Mouse (Mus musculus) lung, embryonic 15.5 days (tissue): ENCODE results near the gene Mctp1. TPM values are rescaled to one million over a fixed set of nuclear protein-coding genes. Genes with fewer than 3 reads are reported as not detected.
"Not testable (repeated sequence)": the region's sequence is repeated elsewhere in the genome, so short reads cannot be mapped to it uniquely, and the experiment has no call there.

Source experiments
- ATAC-seq: fragments of 200-750 bp; cut with Nextera tagmentation; 2 replicates; pipeline ENCODE4 v1.8.0; 2017; ENCODE audit warnings: moderate number of reproducible peaks, borderline replicate concordance; ENCODE audit not compliant: low FRiP score, low TSS enrichment; ENCODE audit errors: extremely low read depth
- H3K27ac ChIP-seq: fragments of 300-500 bp; sonication (generic); 2 replicates; pipeline ENCODE4 v1.5.1; 2015; ENCODE audit warnings: moderate library complexity, mild to moderate bottlenecking, inconsistent platforms
- H3K27me3 ChIP-seq: fragments of 300-500 bp; sonication (generic); 2 replicates; pipeline ENCODE4 v1.6.1; 2015; ENCODE audit warnings: inconsistent platforms
- H3K36me3 ChIP-seq: fragments of 300-500 bp; sonication (generic); 2 replicates; pipeline ENCODE4 v1.6.1; 2015; ENCODE audit warnings: inconsistent platforms
- H3K4me1 ChIP-seq: fragments of 300-500 bp; sonication (generic); 2 replicates; pipeline ENCODE4 v1.6.1; 2015; ENCODE audit warnings: inconsistent platforms
- H3K4me2 ChIP-seq: fragments of 300-500 bp; sonication (generic); 2 replicates; pipeline ENCODE4 v1.6.1; 2015; ENCODE audit warnings: inconsistent platforms, mild to moderate bottlenecking, moderate library complexity
- H3K4me3 ChIP-seq: fragments of 300-500 bp; sonication (generic); 2 replicates; pipeline ENCODE4 v1.5.1; 2015; ENCODE audit warnings: mild to moderate bottlenecking, inconsistent platforms
- H3K9ac ChIP-seq: fragments of 300-500 bp; sonication (generic); 2 replicates; pipeline ENCODE4 v1.6.1; 2015; ENCODE audit warnings: inconsistent platforms
- H3K9me3 ChIP-seq: fragments of 300-500 bp; sonication (generic); 2 replicates; pipeline ENCODE4 v1.6.1; 2016; ENCODE audit warnings: inconsistent platforms
- WGBS: fragments of 180-500 bp; shearing (Covaris S2); methylation state at CpG from one replicate; pipeline ENCODE4 v1.1.7; 2015; 5-methylcytosine and 5-hydroxymethylcytosine counted together
- polyA plus RNA-seq: library from polyadenylated mRNA; unstranded; fragments of >200 nt; fragmentation: Nextera tagmentation; extraction: Ambion mirVana; gene quantifications from 2 replicates; pipeline ENCODE4 v1.2.1, GENCODE M21; 2015

The Mctp1 gene
- polyA plus RNA-seq, 1 experiment from 2014 or later = 0.76 TPM

GRCm38 (mm10) chr13:76421075-76421474 lies 36.7 kb downstream of the Mctp1 start:
- no peak overlapping the region for H3K27ac ChIP-seq
- no peak overlapping the region for H3K4me2 ChIP-seq
- H3K4me3 ChIP-seq = no peak overlapping the region
- no peaks in the 10 kb centered on the region for H3K27me3 ChIP-seq
- WGBS = 83% methylated on average over 1 of the region's 1 CpGs
- ATAC-seq = no peak
- no peaks in the 10 kb centered on the region for H3K9me3 ChIP-seq
- no peaks in the 10 kb centered on the region for H3K36me3 ChIP-seq
- H3K4me1 ChIP-seq = no peaks in the 10 kb centered on the region
- H3K9ac ChIP-seq = no peak overlapping the region

GRCm38 (mm10) chr13:76422124-76422523 lies 37.8 kb downstream of the Mctp1 start:
- Histone ChIP-seq H3K27ac (no peak overlapping the region), H3K4me2 (no peak overlapping the region), H3K4me1 (no peaks in the 10 kb centered on the region), H3K27me3 (no peaks in the 10 kb centered on the region), H3K36me3 (no peaks in the 10 kb centered on the region), H3K9ac (no peak overlapping the region), H3K4me3 (no peak overlapping the region), H3K9me3 (no peaks in the 10 kb centered on the region)
- 79% methylated on average over 5 of the region's 5 CpGs for WGBS
- no peak for ATAC-seq

GRCm38 (mm10) chr13:76429456-76429855 lies 45.1 kb downstream of the Mctp1 start:
- Histone ChIP-seq H3K4me2 (no peak overlapping the region), H3K36me3 (no peaks in the 10 kb centered on the region), H3K27ac (no peak overlapping the region), H3K4me3 (no peak overlapping the region), H3K4me1 (no peaks in the 10 kb centered on the region), H3K9ac (no peak overlapping the region), H3K9me3 (no peaks in the 10 kb centered on the region), H3K27me3 (no peaks in the 10 kb centered on the region)
- 75% methylated on average over 6 of the region's 6 CpGs for WGBS
- ATAC-seq = no peak

DNA sequence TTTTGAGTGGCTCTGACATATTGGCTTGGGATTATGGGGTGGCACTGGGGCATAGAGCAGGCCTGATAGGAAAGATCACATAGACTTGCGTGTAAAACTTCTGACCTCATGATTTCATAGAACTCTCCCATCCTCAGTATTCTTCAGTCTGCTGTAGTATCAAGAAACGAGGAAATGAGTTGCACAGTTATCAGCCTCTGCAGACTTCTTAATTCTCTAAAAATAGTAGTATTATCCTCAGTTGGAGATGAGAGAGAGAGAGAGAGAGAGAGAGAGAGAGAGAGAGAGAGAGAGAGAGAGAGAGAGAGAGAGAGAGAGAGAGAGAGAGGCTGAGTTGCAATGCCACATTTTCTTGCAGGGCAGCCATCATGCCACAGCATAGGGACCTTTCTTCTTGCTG lies 45.6 kb downstream of the Mctp1 start:
- Histone ChIP-seq H3K4me1 (no peaks in the 10 kb centered on the region), H3K27ac (no peak overlapping the region), H3K4me3 (no peak overlapping the region), H3K9ac (no peak overlapping the region), H3K27me3 (no peaks in the 10 kb centered on the region), H3K4me2 (no peak overlapping the region), H3K36me3 (no peaks in the 10 kb centered on the region), H3K9me3 (no peaks in the 10 kb centered on the region)
- no peak for ATAC-seq
- 77% methylated on average over 2 of the region's 2 CpGs for WGBS

GRCm38 (mm10) chr13:76431946-76432345 lies 47.6 kb downstream of the Mctp1 start:
- Histone ChIP-seq H3K4me2 (no peak overlapping the region), H3K27ac (no peak overlapping the region), H3K36me3 (no peaks in the 10 kb centered on the region), H3K27me3 (no peaks in the 10 kb centered on the region), H3K9ac (no peak overlapping the region), H3K4me1 (no peaks in the 10 kb centered on the region), H3K4me3 (no peak overlapping the region), H3K9me3 (no peaks in the 10 kb centered on the region)
- no peak for ATAC-seq
- WGBS = 89% methylated on average over 2 of the region's 2 CpGs

DNA sequence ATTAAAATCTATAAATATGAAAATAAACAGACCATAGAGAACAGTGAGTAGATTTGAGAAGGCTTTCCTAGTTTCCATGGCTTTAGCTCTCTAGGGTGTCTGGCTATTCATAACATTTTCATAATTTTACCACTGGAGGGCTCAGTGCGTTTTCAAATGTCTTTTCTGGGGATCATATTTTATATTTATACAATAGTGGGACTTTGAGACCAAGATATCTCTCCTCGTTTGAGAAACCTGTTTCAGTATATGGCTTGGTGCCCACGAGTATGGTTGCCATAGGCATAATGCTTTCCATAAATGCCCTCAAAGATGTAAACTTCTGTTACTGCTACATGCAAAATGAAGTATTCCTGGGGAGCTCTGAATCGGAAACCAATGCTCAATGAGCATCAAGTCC lies 49.1 kb downstream of the Mctp1 start:
- Histone ChIP-seq H3K27ac (no peak overlapping the region), H3K27me3 (no peaks in the 10 kb centered on the region), H3K4me3 (no peak overlapping the region), H3K9ac (no peak overlapping the region), H3K36me3 (no peaks in the 10 kb centered on the region), H3K4me1 (no peaks in the 10 kb centered on the region), H3K4me2 (no peak overlapping the region), H3K9me3 (no peaks in the 10 kb centered on the region)
- ATAC-seq = no peak
- 76% methylated on average over 4 of the region's 4 CpGs for WGBS

- H3K27ac ChIP-seq = no peak overlapping the region
- no peak for ATAC-seq
- H3K36me3 ChIP-seq = no peaks in the 10 kb centered on the region
- no peak overlapping the region for H3K4me2 ChIP-seq
- H3K27me3 ChIP-seq = no peaks in the 10 kb centered on the region
- H3K4me3 ChIP-seq = no peak overlapping the region
- H3K9ac ChIP-seq = no peak overlapping the region
- no peaks in the 10 kb centered on the region for H3K4me1 ChIP-seq
- no peaks in the 10 kb centered on the region for H3K9me3 ChIP-seq
Measured at GRCm38 (mm10) chr13:76436426-76436825, 52.1 kb downstream of the Mctp1 start.

GRCm38 (mm10) chr13:76438765-76439164 lies 54.4 kb downstream of the Mctp1 start:
- ATAC-seq = no peak
- WGBS = 79% methylated on average over 1 of the region's 1 CpGs
- Histone ChIP-seq H3K4me2 (no peak overlapping the region), H3K9ac (no peak overlapping the region), H3K27me3 (no peaks in the 10 kb centered on the region), H3K36me3 (no peaks in the 10 kb centered on the region), H3K4me1 (no peaks in the 10 kb centered on the region), H3K4me3 (no peak overlapping the region), H3K9me3 (no peaks in the 10 kb centered on the region), H3K27ac (no peak overlapping the region)

- ATAC-seq = no peak
- Histone ChIP-seq H3K27me3 (no peaks in the 10 kb centered on the region), H3K9ac (no peak overlapping the region), H3K27ac (no peak overlapping the region), H3K9me3 (no peaks in the 10 kb centered on the region), H3K4me1 (no peaks in the 10 kb centered on the region), H3K4me2 (no peak overlapping the region), H3K36me3 (no peaks in the 10 kb centered on the region), H3K4me3 (no peak overlapping the region)
- WGBS = 57% methylated on average over 1 of the region's 1 CpGs
Measured at GRCm38 (mm10) chr13:76446059-76446458, 61.7 kb downstream of the Mctp1 start.

GRCm38 (mm10) chr13:76447528-76447927 lies 63.2 kb downstream of the Mctp1 start:
- H3K9ac ChIP-seq = no peak overlapping the region
- no peaks in the 10 kb centered on the region for H3K9me3 ChIP-seq
- no peak overlapping the region for H3K27ac ChIP-seq
- no peaks in the 10 kb centered on the region for H3K36me3 ChIP-seq
- ATAC-seq = no peak
- 66% methylated on average over 1 of the region's 1 CpGs for WGBS
- no peaks in the 10 kb centered on the region for H3K27me3 ChIP-seq
- H3K4me2 ChIP-seq = no peak overlapping the region
- no peak overlapping the region for H3K4me3 ChIP-seq
- H3K4me1 ChIP-seq = no peaks in the 10 kb centered on the region

DNA sequence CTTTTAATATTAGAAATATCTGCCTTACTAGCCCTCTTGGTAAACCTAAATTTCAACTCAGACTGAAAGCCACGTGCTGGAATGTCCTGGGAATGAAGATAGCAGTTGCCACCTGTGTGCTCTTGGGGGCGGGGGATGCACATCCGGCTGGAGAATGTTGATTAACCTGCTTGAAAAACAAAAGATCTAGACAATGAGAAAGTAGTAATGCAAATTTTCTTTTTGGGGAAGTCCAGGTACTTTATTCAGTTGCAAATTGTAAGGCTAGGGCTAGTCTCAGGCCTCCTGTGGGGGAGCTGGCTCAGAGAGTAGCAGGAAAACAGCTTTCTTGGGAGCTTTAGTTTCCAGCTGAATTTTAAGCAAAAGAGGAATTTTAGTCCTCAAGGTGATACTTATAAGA lies 67.2 kb downstream of the Mctp1 start:
- 68% methylated on average over 3 of the region's 3 CpGs for WGBS
- ATAC-seq, H3K9ac ChIP-seq, H3K4me1 ChIP-seq, H3K4me2 ChIP-seq, H3K4me3 ChIP-seq, H3K9me3 ChIP-seq, H3K27me3 ChIP-seq, H3K27ac ChIP-seq, H3K36me3 ChIP-seq: not testable (repeated sequence)

DNA sequence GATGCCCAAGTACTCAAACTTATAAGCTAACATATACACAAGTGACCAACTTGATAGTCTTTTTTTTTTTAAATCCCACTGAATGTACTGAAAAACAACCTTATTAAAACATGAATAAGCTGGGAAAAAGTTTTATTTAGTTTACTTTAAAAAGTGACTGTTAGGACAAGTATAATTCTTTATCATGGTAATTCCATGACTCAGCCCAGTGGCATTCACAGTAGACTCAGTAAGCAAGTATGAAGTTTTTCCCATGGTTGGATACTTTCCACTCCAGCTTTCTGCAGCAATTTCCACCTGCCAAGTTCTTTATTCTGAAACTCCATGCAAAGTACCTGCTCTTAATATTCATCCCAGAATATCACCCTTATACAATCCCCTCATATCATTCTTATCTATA lies 97.3 kb downstream of the Mctp1 start:
- Histone ChIP-seq H3K9ac (no peak overlapping the region), H3K27ac (no peak overlapping the region), H3K4me3 (no peak overlapping the region), H3K27me3 (no peaks in the 10 kb centered on the region), H3K4me1 (peaks cover 8% of the 10 kb centered on the region; the same call in 1 of the 2 replicates), H3K4me2 (no peak overlapping the region), H3K36me3 (no peaks in the 10 kb centered on the region), H3K9me3 (no peaks in the 10 kb centered on the region)
- ATAC-seq = no peak

DNA sequence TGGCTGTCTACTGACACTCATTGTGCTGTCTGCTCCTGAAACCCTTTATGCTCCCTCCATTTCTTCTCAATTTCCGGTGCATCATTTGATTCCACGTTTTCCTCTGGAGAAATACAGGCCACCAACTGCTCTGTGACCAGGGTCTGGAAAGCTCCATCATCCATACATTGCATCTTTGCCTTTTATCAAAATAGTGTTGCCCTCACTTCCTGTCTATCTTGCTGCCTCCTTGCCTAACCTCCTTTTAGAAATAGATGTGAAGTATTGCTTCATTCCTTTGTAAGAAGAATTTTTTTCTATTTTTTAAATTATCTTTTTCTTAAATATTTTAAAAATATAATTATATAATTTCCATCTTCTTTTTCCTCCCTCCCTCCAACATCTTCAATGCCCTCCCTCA lies 98.7 kb downstream of the Mctp1 start:
- no peak for ATAC-seq
- peaks cover 8% of the 10 kb centered on the region; the same call in 1 of the 2 replicates for H3K4me1 ChIP-seq
- H3K9me3 ChIP-seq = no peaks in the 10 kb centered on the region
- 65% methylated on average over 2 of the region's 2 CpGs for WGBS
- no peaks in the 10 kb centered on the region for H3K27me3 ChIP-seq
- H3K4me3 ChIP-seq = no peak overlapping the region
- H3K27ac ChIP-seq = no peak overlapping the region
- H3K9ac ChIP-seq = no peak overlapping the region
- H3K36me3 ChIP-seq = no peaks in the 10 kb centered on the region
- H3K4me2 ChIP-seq = no peak overlapping the region
